11 mouse cellular contexts compared by ENCODE assay signal in the genomic region with DNA sequence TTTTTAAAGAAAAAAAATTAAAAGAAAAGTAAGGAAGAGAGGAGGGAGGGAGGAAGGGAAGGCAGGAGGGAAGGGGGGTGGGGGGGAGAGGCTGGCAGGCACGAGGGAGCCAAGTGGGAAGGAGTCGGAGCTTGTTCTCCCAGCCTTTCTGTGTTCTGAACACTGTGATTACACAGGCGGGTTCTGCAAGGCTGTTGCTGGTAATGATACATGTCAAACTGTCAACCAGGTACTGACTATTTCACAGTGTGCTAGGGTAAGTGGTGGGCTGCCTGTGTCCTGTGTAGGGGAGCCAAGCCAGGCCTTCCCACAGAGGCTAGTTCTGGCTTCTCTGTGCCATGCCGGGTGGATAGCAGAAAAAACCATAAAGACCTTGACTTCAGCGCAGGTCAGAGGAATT. TPM values are rescaled to one million over a fixed set of nuclear protein-coding genes. Genes with fewer than 3 reads are reported as not detected.
DNase-seq lines count a peak whose midpoint lies in the region; ATAC-seq and TF ChIP-seq lines count a peak whose summit lies in the region.
"Had no signal": no experiment of that assay in that cellular context is flagged by ENCODE, and none has a peak within 500 bp of the region (broad histone marks: within the 10 kb centered on the region; RNA-seq: fewer than 3 reads in every experiment).

No protein-coding gene starts in this region.

- no peak for ATAC-seq in forebrain, embryonic 12.5 days (ENCODE audit: low FRiP score)
- no peak for ATAC-seq in forebrain, embryonic 13.5 days
- no peak for ATAC-seq in hindbrain, embryonic 13.5 days (ENCODE audit: low FRiP score)
- ATAC-seq in hindbrain, embryonic 16.5 days: no peak
- ATAC-seq in midbrain, embryonic 13.5 days: 0 out of 2 replicates have a peak, but pooled peaks have one; percentile 58
- no peak for ATAC-seq in midbrain, embryonic 14.5 days (ENCODE audit: low FRiP score, low TSS enrichment)

- no peaks in the 10 kb centered on the region for H3K36me3 ChIP-seq in forebrain, embryonic 12.5 days (replicated peaks)
- no peaks in the 10 kb centered on the region for H3K36me3 ChIP-seq in forebrain, embryonic 13.5 days (ENCODE audit: poor library complexity, severe bottlenecking)
- H3K36me3 ChIP-seq in hindbrain, embryonic 13.5 days: no peaks in the 10 kb centered on the region
- no peaks in the 10 kb centered on the region for H3K36me3 ChIP-seq in hindbrain, embryonic 16.5 days (ENCODE audit: control insufficient read depth, insufficient read depth, low read length)
- no peaks in the 10 kb centered on the region for H3K36me3 ChIP-seq in midbrain, embryonic 13.5 days
- no peaks in the 10 kb centered on the region for H3K36me3 ChIP-seq in midbrain, embryonic 14.5 days (ENCODE audit: control insufficient read depth, insufficient read depth, low read length)
- H3K36me3 ChIP-seq: G1E had no signal

- no peak for TF ChIP-seq CTCF in olfactory bulb, adult 2 months (IDR thresholded peaks at IDR 0.05; ENCODE audit: insufficient read depth, low read depth, low read length)

- H3K27ac ChIP-seq in forebrain, embryonic 12.5 days: 0 out of 2 replicates have a peak overlapping the region, but pooled peaks have one; percentile 56
- H3K27ac ChIP-seq in forebrain, embryonic 13.5 days: no peak overlapping the region; the same call in 1 of the 2 replicates
- 0 out of 2 replicates have a peak overlapping the region, but pooled peaks have one; percentile 35 for H3K27ac ChIP-seq in hindbrain, embryonic 13.5 days
- no peak overlapping the region for H3K27ac ChIP-seq in hindbrain, embryonic 16.5 days (ENCODE audit: low read depth, low read length)
- no peak overlapping the region for H3K27ac ChIP-seq in midbrain, embryonic 13.5 days
- no peak overlapping the region for H3K27ac ChIP-seq in midbrain, embryonic 14.5 days (replicated peaks; ENCODE audit: low read depth, low read length)
- H3K27ac ChIP-seq in olfactory bulb, adult 2 months (ENCODE audit: insufficient read depth, low read depth, low read length): peak overlapping the region; percentile 34; the same call in 1 of the 2 replicates
- H3K27ac ChIP-seq: liver, embryonic 14.5 days had no signal

- no peaks in the 10 kb centered on the region for H3K27me3 ChIP-seq in forebrain, embryonic 12.5 days
- H3K27me3 ChIP-seq in forebrain, embryonic 13.5 days: no peaks in the 10 kb centered on the region
- H3K27me3 ChIP-seq in hindbrain, embryonic 13.5 days: no peaks in the 10 kb centered on the region
- no peaks in the 10 kb centered on the region for H3K27me3 ChIP-seq in hindbrain, embryonic 16.5 days (replicated peaks; ENCODE audit: control insufficient read depth, insufficient read depth, low read length)
- no peaks in the 10 kb centered on the region for H3K27me3 ChIP-seq in midbrain, embryonic 13.5 days
- no peaks in the 10 kb centered on the region for H3K27me3 ChIP-seq in midbrain, embryonic 14.5 days (ENCODE audit: control insufficient read depth, insufficient read depth, low read length)

- no peaks in the 10 kb centered on the region for H3K9me3 ChIP-seq in forebrain, embryonic 12.5 days
- H3K9me3 ChIP-seq in forebrain, embryonic 13.5 days (replicated peaks): no peaks in the 10 kb centered on the region
- no peaks in the 10 kb centered on the region for H3K9me3 ChIP-seq in hindbrain, embryonic 13.5 days
- no peaks in the 10 kb centered on the region for H3K9me3 ChIP-seq in hindbrain, embryonic 16.5 days (ENCODE audit: control insufficient read depth, low read length)
- H3K9me3 ChIP-seq in midbrain, embryonic 13.5 days: no peaks in the 10 kb centered on the region
- no peaks in the 10 kb centered on the region for H3K9me3 ChIP-seq in midbrain, embryonic 14.5 days (ENCODE audit: control insufficient read depth, low read length)
- H3K9me3 ChIP-seq: G1E had no signal

- no peak for TF ChIP-seq POLR2A in olfactory bulb, adult 2 months (IDR thresholded peaks at IDR 0.05; ENCODE audit: insufficient read depth, low read depth, low read length)

- no peak for DNase-seq in midbrain, embryonic 14.5 days
- no peak for DNase-seq in right cerebral cortex, postnatal 14 days
- DNase-seq: kidney, postnatal 10 days had no signal

- H3K4me2 ChIP-seq in forebrain, embryonic 12.5 days: no peak overlapping the region
- H3K4me2 ChIP-seq in forebrain, embryonic 13.5 days: no peak overlapping the region
- H3K4me2 ChIP-seq in hindbrain, embryonic 13.5 days: no peak overlapping the region
- H3K4me2 ChIP-seq in hindbrain, embryonic 16.5 days (ENCODE audit: low read length): no peak overlapping the region
- no peak overlapping the region for H3K4me2 ChIP-seq in midbrain, embryonic 13.5 days (replicated peaks)
- no peak overlapping the region for H3K4me2 ChIP-seq in midbrain, embryonic 14.5 days (ENCODE audit: low read length)

- no peak overlapping the region for H3K4me3 ChIP-seq in forebrain, embryonic 12.5 days (replicated peaks)
- H3K4me3 ChIP-seq in forebrain, embryonic 13.5 days: no peak overlapping the region
- H3K4me3 ChIP-seq in hindbrain, embryonic 13.5 days: no peak overlapping the region
- no peak overlapping the region for H3K4me3 ChIP-seq in hindbrain, embryonic 16.5 days (ENCODE audit: low read length)
- no peak overlapping the region for H3K4me3 ChIP-seq in midbrain, embryonic 13.5 days (replicated peaks)
- no peak overlapping the region for H3K4me3 ChIP-seq in midbrain, embryonic 14.5 days (replicated peaks; ENCODE audit: low read depth, low read length)
- no peak overlapping the region for H3K4me3 ChIP-seq in olfactory bulb, adult 2 months (ENCODE audit: insufficient read depth, low read depth, low read length)

- 62% methylated on average over 5 of the region's 5 CpGs for WGBS in forebrain, embryonic 12.5 days
- 50% methylated on average over 5 of the region's 5 CpGs for WGBS in forebrain, embryonic 13.5 days
- WGBS in hindbrain, embryonic 13.5 days: 63% methylated on average over 5 of the region's 5 CpGs
- WGBS in hindbrain, embryonic 16.5 days: 51% methylated on average over 5 of the region's 5 CpGs
- 59% methylated on average over 5 of the region's 5 CpGs for WGBS in midbrain, embryonic 13.5 days
- 52% methylated on average over 5 of the region's 5 CpGs for WGBS in midbrain, embryonic 14.5 days
- 27% methylated on average over 5 of the region's 5 CpGs for WGBS in olfactory bulb, adult 2 months

- H3K4me1 ChIP-seq in forebrain, embryonic 12.5 days: peaks cover 23% of the 10 kb centered on the region
- peaks cover 24% of the 10 kb centered on the region for H3K4me1 ChIP-seq in forebrain, embryonic 13.5 days
- peaks cover 25% of the 10 kb centered on the region for H3K4me1 ChIP-seq in hindbrain, embryonic 13.5 days (replicated peaks)
- H3K4me1 ChIP-seq in hindbrain, embryonic 16.5 days (ENCODE audit: control insufficient read depth, insufficient read depth, low read depth, low read length): peaks cover 4% of the 10 kb centered on the region; the same call in 1 of the 2 replicates
- H3K4me1 ChIP-seq in midbrain, embryonic 13.5 days (replicated peaks): peaks cover 27% of the 10 kb centered on the region
- H3K4me1 ChIP-seq in midbrain, embryonic 14.5 days (ENCODE audit: control insufficient read depth, insufficient read depth, low read length): no peaks in the 10 kb centered on the region
- H3K4me1 ChIP-seq in olfactory bulb, adult 2 months (ENCODE audit: control insufficient read depth, insufficient read depth, low read length): peaks cover 64% of the 10 kb centered on the region

- H3K9ac ChIP-seq in forebrain, embryonic 12.5 days: no peak overlapping the region
- H3K9ac ChIP-seq in forebrain, embryonic 13.5 days: no peak overlapping the region
- peak overlapping the region; percentile 4; the same call in 1 of the 2 replicates for H3K9ac ChIP-seq in hindbrain, embryonic 13.5 days
- H3K9ac ChIP-seq in hindbrain, embryonic 16.5 days (ENCODE audit: low read depth, low read length): no peak overlapping the region
- H3K9ac ChIP-seq in midbrain, embryonic 13.5 days (replicated peaks): no peak overlapping the region
- no peak overlapping the region; the same call in 1 of the 2 replicates for H3K9ac ChIP-seq in midbrain, embryonic 14.5 days (replicated peaks; ENCODE audit: low read length)
- H3K9ac ChIP-seq: liver, embryonic 14.5 days had no signal

RNA-seq across cellular contexts. Expression of gene Ksr1, which starts 57.2 kb away (rescaled TPM):
- 4.7 and 7.6 TPM in 2 replicates for polyA plus RNA-seq in forebrain, embryonic 12.5 days (2016; fragmentation: Nextera tagmentation; extraction: Ambion mirVana)
- polyA plus RNA-seq in forebrain, embryonic 13.5 days (2015; fragmentation: Nextera tagmentation; extraction: Ambion mirVana): 4.0 and 4.1 TPM in 2 replicates
- polyA plus RNA-seq in hindbrain, embryonic 13.5 days (2015; fragmentation: Nextera tagmentation; extraction: Ambion mirVana): 3.1 and 3.5 TPM in 2 replicates
- polyA plus RNA-seq in hindbrain, embryonic 16.5 days (2015; fragmentation: Nextera tagmentation; extraction: Ambion mirVana): 4.4 and 6.1 TPM in 2 replicates
- 2.3 and 3.7 TPM in 2 replicates for polyA plus RNA-seq in midbrain, embryonic 13.5 days (2015; fragmentation: Nextera tagmentation; extraction: Ambion mirVana)
- 5.2 and 5.8 TPM in 2 replicates for polyA plus RNA-seq in midbrain, embryonic 14.5 days (2014; fragmentation: Nextera tagmentation; extraction: Ambion mirVana)
- polyA plus RNA-seq in olfactory bulb, adult 2 months (2012; ENCODE audit: insufficient read depth, insufficient read length, low replicate concordance, missing spikeins): not detected in 2 replicates

Comparison
In these comparisons a context has a peak if more than half of its experiments do, and no peak if none do; other contexts are left out.
1. H3K27ac ChIP-seq: peak in forebrain, embryonic 12.5 days (single experiment), hindbrain, embryonic 13.5 days (single experiment) and olfactory bulb, adult 2 months (single experiment); none in forebrain, embryonic 13.5 days (single experiment), hindbrain, embryonic 16.5 days (single experiment), midbrain, embryonic 13.5 days (single experiment) and midbrain, embryonic 14.5 days (single experiment).